In genomic region chr1:194703235-194703634, GRCm38 (mm10) we compare ENCODE assay signal across 12 mouse cellular contexts.
DNase-seq lines count a peak whose midpoint lies in the region; ATAC-seq and TF ChIP-seq lines count a peak whose summit lies in the region.
"Had no signal": no experiment of that assay in that cellular context is flagged by ENCODE, and none has a peak within 500 bp of the region (broad histone marks: within the 10 kb centered on the region; RNA-seq: fewer than 3 reads in every experiment).

No protein-coding gene starts in this region.

- WGBS in heart, embryonic 11.5 days (ENCODE audit: insufficient replicate concordance), result 61% methylated on average over 2 of the region's 2 CpGs
- 45% methylated on average over 2 of the region's 2 CpGs for WGBS in lung, embryonic 16.5 days
- 64% methylated on average over 2 of the region's 2 CpGs for WGBS in lung, adult 2 months
- 27% methylated on average over 2 of the region's 2 CpGs for WGBS in midbrain, embryonic 10.5 days

- no peak overlapping the region for H3K4me3 ChIP-seq in heart, embryonic 11.5 days (ENCODE audit: low read depth, low read length)
- H3K4me3 ChIP-seq in lung, embryonic 16.5 days (ENCODE audit: low read length), result no peak overlapping the region
- no peak overlapping the region for H3K4me3 ChIP-seq in lung, adult 2 months (replicated peaks; ENCODE audit: extremely low read depth, low read depth, low read length)
- H3K4me3 ChIP-seq in midbrain, embryonic 10.5 days, result no peak overlapping the region
- H3K4me3 ChIP-seq: embryonic facial prominence, embryonic 15.5 days had no signal

- H3K4me1 ChIP-seq in heart, embryonic 11.5 days (ENCODE audit: control insufficient read depth, insufficient read depth, low read length), result 0 out of 2 replicates have a peak, but pooled peaks cover 5% of the 10 kb centered on the region
- H3K4me1 ChIP-seq in lung, embryonic 16.5 days (replicated peaks; ENCODE audit: control insufficient read depth, insufficient read depth, low read length), result no peaks in the 10 kb centered on the region
- peaks cover 6% of the 10 kb centered on the region for H3K4me1 ChIP-seq in lung, adult 2 months (ENCODE audit: control insufficient read depth, insufficient read depth, low read length)
- H3K4me1 ChIP-seq in midbrain, embryonic 10.5 days, result peaks cover 25% of the 10 kb centered on the region
- H3K4me1 ChIP-seq: embryonic facial prominence, embryonic 15.5 days had no signal

- no peak for TF ChIP-seq POLR2A in lung, adult 2 months (IDR thresholded peaks at IDR 0.05; ENCODE audit: borderline replicate concordance, extremely low read depth, low read depth, low read length)

- no peaks in the 10 kb centered on the region for H3K36me3 ChIP-seq in heart, embryonic 11.5 days (ENCODE audit: control insufficient read depth, insufficient read depth, low read length)
- H3K36me3 ChIP-seq in lung, embryonic 16.5 days (ENCODE audit: control insufficient read depth, insufficient read depth, low read length), result no peaks in the 10 kb centered on the region
- 0 out of 2 replicates have a peak, but pooled peaks cover 4% of the 10 kb centered on the region for H3K36me3 ChIP-seq in midbrain, embryonic 10.5 days
- H3K36me3 ChIP-seq: embryonic facial prominence, embryonic 15.5 days had no signal

- H3K9me3 ChIP-seq in heart, embryonic 11.5 days (replicated peaks; ENCODE audit: control insufficient read depth, low read length), result no peaks in the 10 kb centered on the region
- no peaks in the 10 kb centered on the region for H3K9me3 ChIP-seq in lung, embryonic 16.5 days (ENCODE audit: control insufficient read depth, low read length)
- no peaks in the 10 kb centered on the region for H3K9me3 ChIP-seq in midbrain, embryonic 10.5 days (replicated peaks)
- H3K9me3 ChIP-seq: embryonic facial prominence, embryonic 15.5 days had no signal

- H3K4me2 ChIP-seq in heart, embryonic 11.5 days, result no peak overlapping the region
- no peak overlapping the region for H3K4me2 ChIP-seq in lung, embryonic 16.5 days (ENCODE audit: low read depth, low read length)
- H3K4me2 ChIP-seq: embryonic facial prominence, embryonic 15.5 days had no signal

- ATAC-seq in heart, embryonic 11.5 days (replicated peaks; ENCODE audit: insufficient number of reproducible peaks, low FRiP score, low TSS enrichment), result no peak
- 0 out of 2 replicates have a peak, but pooled peaks have one; percentile 49 for ATAC-seq in lung, embryonic 16.5 days (ENCODE audit: low read depth)
- no peak for ATAC-seq in megakaryocyte-erythroid progenitor cell, adult 5-6 weeks (replicated peaks; ENCODE audit: low FRiP score, low TSS enrichment, poor library complexity, severe bottlenecking)

- H3K9ac ChIP-seq in heart, embryonic 11.5 days (ENCODE audit: low read depth, low read length), result no peak overlapping the region
- no peak overlapping the region for H3K9ac ChIP-seq in lung, embryonic 16.5 days (ENCODE audit: low read length)
- H3K9ac ChIP-seq: embryonic facial prominence, embryonic 15.5 days had no signal

- no peaks in the 10 kb centered on the region for H3K27me3 ChIP-seq in heart, embryonic 11.5 days (ENCODE audit: control insufficient read depth, insufficient read depth, low read length)
- no peaks in the 10 kb centered on the region for H3K27me3 ChIP-seq in lung, embryonic 16.5 days (ENCODE audit: control insufficient read depth, insufficient read depth, low read depth, low read length)
- no peaks in the 10 kb centered on the region; the same call in 1 of the 2 replicates for H3K27me3 ChIP-seq in midbrain, embryonic 10.5 days (ENCODE audit: low read depth, poor library complexity, severe bottlenecking)
- H3K27me3 ChIP-seq: embryonic facial prominence, embryonic 15.5 days had no signal

- peak; percentile 90 for DNase-seq in heart, adult 11 months
- DNase-seq in lung, adult 2 months, result no peak
- DNase-seq in midbrain, embryonic 10.5 days (ENCODE audit: low spot score), result no peak
- peak; percentile 34 to 60 for DNase-seq in right cerebral cortex, postnatal 36 days (ENCODE audit: low spot score in 2 of 2)
- DNase-seq in spleen, postnatal 14 days (ENCODE audit: low spot score in 2 of 2), result no peak
- DNase-seq: cerebellum, postnatal 14 days; gastrocnemius, postnatal 10 days; lung, adult 18-20 months had no signal

- TF ChIP-seq CTCF in lung, adult 2 months (IDR thresholded peaks at IDR 0.05; ENCODE audit: insufficient read depth, low read length), result no peak

- H3K27ac ChIP-seq in heart, embryonic 11.5 days (ENCODE audit: low read depth, low read length), result no peak overlapping the region
- no peak overlapping the region for H3K27ac ChIP-seq in lung, embryonic 16.5 days (ENCODE audit: low read length)
- H3K27ac ChIP-seq in midbrain, embryonic 10.5 days (replicated peaks), result 0 out of 2 replicates have a peak overlapping the region, but pooled peaks have one; percentile 9
- H3K27ac ChIP-seq: embryonic facial prominence, embryonic 15.5 days had no signal

Comparison
In these comparisons a context has a peak if more than half of its experiments do, and no peak if none do; other contexts are left out.
1. DNase-seq: peak in heart, adult 11 months (single experiment) and right cerebral cortex, postnatal 36 days (2 of 2); none in lung, adult 2 months (single experiment), midbrain, embryonic 10.5 days (single experiment) and spleen, postnatal 14 days (0 of 2).